Mouse (Mus musculus) layer of hippocampus, adult 2 months (tissue): ENCODE data around the gene Zbp1. TPM values are rescaled to one million over a fixed set of nuclear protein-coding genes. Genes with fewer than 3 reads are reported as not detected.

ENCODE experiments used
- DNase-seq, 2 experiments: peaks; one replicate each; pipeline ENCODE4 v3.0.0; 2022; ENCODE audit warnings: low spot score in 2 of 2
- H3K27ac ChIP-seq: fragments of 200-600 bp; 2 replicates; pipeline ENCODE4 v1.8.1; 2022
- H3K4me3 ChIP-seq: fragments of 200-600 bp; 2 replicates; pipeline ENCODE4 v1.8.1; 2022; ENCODE audit warnings: mild to moderate bottlenecking
- CTCF ChIP-seq: fragments of 200-600 bp; conservative IDR thresholded peaks from 2 replicates; pipeline ENCODE4 v1.8.1; 2022; ENCODE audit warnings: antibody characterized with exemption, mild to moderate bottlenecking, moderate library complexity
- total RNA-seq, 2 experiments: library from RNA; stranded (reverse); gene quantifications; 2 replicates each; pipeline ENCODE4 v1.2.3; 2021

Zbp1 gene
- total RNA-seq, 2 experiments from 2014 or later, result 0.28 TPM; not detected in 1

DNA sequence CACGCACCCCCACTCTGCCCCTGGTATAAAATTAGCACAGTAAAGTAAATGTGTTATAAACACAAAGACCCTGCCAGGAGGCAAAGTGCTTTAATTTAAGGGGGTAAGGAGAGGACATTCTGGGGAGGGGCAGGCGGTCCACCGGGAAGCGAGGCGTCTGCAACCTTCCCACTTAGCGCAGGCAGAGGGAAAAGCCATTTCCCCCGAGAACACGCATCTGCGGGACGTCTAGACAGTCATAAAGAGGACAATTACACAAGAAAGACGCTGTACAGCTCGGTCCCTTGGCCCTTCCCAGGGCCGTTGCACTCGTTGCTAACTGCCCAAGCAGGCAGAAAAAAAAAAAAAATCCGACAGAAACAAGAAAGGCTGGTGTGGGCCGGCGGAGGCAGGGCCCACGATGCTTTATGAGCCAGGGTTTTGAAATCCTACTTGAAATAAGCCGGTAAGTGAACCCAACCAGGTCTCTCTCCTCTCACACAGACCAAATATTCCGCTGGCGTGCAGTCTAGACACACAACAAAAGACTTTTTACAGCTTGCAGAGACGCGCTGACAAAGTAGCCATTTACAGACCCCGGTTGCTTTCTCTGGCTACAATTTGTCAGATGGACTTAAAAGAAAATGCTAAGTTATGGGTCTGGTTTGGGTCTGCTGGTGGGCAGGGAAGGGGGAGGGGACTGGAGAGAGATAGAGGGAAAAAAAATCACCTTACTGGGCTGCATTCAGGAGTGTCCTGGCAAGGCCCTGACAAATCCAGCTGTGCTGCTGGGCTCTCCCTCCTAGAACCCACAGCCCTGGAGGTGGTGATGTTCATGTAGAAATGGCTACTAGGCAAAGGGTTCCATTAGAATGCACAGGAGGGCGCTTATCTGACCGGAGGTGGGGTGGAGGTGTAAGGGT, 35.3 kb upstream of the Zbp1 start:
- no peak for DNase-seq
- no peak for TF ChIP-seq CTCF
- Histone ChIP-seq H3K27ac (no peak overlapping the region), H3K4me3 (no peak overlapping the region)

DNA sequence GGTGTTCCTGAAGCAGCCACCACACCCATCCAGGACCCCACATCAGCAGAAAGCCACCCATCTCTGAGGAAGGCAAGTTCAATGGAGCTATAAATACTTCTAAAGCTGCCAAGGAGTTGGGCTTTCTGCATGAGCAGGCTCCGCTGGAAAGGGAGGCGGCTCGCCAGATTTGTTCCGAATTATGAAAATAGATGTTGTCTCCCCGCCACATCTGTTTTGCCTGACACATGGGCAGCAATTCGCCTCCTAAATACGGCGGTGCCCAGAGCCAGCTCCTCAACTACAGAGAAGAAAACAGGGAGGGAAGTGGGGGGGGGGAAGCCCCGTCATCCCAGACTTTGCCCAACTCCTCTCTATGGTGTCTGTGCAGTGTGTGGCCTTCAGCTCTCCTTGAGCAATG, 33.0 kb upstream of the Zbp1 start:
- no peak overlapping the region for H3K4me3 ChIP-seq
- peak in 1 of 2 experiments; percentile 39 for DNase-seq
- no peak overlapping the region for H3K27ac ChIP-seq
- no peak for TF ChIP-seq CTCF

DNA sequence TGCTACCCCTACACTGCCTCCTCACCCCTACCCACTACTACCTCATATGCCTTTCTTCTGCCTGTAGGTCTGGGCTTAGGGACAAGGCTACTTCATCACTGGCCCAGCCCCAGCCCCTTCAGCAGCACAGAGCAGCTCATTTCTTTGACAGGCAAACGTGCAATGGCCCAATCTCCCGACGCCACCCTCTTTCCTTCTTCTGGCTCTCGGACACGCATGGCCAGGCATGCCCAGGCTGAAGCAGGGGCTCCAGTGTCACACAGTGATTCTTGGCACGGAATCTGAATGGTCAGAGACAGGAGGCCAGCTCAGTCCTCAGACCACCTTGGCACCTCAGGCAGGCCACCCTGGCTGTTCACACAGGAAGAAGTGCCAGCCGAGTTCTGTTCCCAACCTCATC, 32.4 kb upstream of the Zbp1 start:
- no peak for TF ChIP-seq CTCF
- Histone ChIP-seq H3K27ac (no peak overlapping the region), H3K4me3 (no peak overlapping the region)
- no peak for DNase-seq

DNA sequence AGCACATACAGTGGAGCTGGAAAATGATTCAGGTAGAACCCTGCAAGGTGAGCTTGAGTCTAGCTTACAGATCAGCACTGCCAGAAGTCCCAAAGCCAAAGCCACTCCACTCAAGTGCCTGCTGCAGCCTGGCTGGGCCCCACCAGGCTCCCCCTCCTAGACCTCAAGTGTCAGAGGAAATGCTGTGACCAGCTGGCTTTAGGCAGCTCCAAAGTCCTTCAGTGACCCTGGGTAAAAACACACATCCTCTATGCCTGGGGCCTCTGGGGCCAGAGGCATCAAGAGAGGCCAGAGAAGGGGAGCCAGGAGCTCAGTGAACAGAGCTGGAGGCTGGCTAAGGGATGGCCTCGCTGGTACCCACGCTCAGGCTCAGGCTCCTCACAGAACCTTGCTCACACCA, 31.7 kb upstream of the Zbp1 start:
- TF ChIP-seq CTCF, result no peak
- Histone ChIP-seq H3K27ac (no peak overlapping the region), H3K4me3 (no peak overlapping the region)
- no peak for DNase-seq

DNA sequence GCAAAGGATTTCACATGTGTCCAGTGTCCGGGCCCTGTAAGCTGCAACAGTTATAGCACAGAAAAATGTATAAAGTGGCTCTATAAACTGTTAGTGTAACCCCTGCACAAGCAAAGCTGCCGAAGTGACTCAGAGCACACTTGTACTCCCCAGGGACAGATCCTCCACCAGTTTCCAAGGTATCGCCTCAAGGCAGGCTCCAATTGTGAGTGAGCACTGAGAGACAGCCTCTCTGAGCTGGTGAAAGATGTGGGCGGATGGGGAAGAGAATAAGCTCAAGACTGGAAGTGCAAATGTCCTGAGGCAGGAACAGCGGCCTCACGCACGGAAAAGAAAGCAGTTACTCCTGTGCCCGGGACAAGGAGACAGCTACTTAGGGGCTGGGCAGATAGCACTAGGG, 31.2 kb upstream of the Zbp1 start:
- TF ChIP-seq CTCF, result no peak
- DNase-seq, result no peak
- Histone ChIP-seq H3K27ac (no peak overlapping the region), H3K4me3 (no peak overlapping the region)

DNA sequence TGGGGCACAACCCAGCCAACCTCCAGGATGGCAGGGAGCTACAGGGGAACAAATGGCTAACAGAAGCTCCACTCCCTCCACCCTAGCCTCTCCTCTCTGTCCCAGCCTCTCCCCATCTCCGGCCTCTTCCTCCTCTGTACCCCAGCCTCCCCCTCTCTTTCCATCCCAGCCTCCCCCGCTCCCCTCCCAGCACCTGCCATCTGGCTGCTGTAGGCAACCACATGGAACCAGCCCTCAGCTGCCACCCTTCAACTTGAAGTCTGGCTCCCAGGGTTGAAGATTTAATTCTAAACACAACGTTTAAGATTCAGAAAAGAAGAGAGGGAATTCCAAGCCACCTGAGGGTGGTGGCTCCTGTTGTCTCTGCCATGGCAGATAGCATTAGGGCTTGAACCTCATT, 30.7 kb upstream of the Zbp1 start:
- peak in 1 of 2 experiments; percentile 53 for DNase-seq
- no peak overlapping the region for H3K27ac ChIP-seq
- H3K4me3 ChIP-seq, result no peak overlapping the region
- no peak for TF ChIP-seq CTCF

DNA sequence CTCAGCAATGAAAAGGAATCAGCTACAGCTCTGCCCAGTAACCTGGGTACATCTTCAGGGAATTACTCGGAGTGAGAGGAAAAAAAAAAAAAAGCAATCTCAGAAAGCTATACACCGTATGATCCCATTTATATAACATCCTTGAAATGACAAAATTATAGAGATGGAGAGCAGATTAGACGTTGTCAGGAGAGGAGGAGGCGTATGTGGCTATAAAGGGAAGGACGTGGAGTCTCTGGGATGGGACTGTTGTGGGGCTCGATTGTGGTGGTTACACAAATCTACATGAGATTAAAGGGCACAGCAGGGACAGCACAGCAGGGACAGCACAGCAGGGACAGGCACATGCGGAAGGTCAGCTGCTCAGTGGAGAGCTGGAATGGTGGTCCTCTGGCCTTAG, 30.1 kb upstream of the Zbp1 start:
- H3K27ac ChIP-seq, result no peak overlapping the region
- no peak for TF ChIP-seq CTCF
- DNase-seq, result no peak

DNA sequence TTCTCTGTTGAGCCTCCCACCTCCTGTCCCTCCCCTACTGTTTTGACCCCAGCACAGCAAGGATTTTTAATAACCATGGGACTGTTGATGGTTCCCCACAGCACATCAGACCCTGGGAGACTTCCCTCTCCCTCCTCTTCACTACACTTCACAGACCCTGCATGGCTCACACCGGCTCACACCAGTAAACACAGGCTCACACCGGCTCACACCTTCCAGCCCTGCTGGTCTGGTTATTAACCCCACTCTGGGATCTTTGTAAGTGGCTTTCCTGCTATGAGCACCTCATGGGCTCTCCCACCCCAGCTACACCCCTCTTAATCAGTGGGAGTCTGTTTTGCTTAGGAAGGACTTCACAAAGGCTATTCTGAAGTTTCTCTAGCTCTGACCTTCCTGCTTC, 29.2 kb upstream of the Zbp1 start:
- TF ChIP-seq CTCF, result no peak
- H3K27ac ChIP-seq, result no peak overlapping the region
- DNase-seq, result no peak
- H3K4me3 ChIP-seq, result no peak overlapping the region

More for the DNA sequence above, 30.1 kb upstream of the Zbp1 start:
- H3K4me3 ChIP-seq, result no peak overlapping the region

DNA sequence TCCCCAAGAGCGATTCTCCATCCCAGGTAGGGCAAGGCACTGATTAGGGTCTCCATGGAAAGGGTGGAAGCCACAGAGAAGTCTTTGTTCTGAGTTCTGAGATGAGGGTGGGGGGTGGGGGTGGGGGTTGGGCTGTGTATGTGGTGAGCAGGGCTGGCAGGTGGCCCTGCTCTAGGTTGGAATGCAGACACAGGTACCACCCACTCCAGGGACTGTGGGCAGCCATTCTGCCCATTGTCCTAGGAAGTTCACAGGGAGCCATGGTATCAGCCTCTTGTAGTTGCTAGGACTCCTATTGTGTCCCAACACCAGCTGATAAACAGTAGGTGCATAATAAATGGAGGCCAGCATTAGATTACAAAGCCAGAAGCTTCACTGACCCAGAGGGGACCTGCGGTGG, 28.5 kb upstream of the Zbp1 start:
- DNase-seq, result no peak
- TF ChIP-seq CTCF, result no peak

DNA sequence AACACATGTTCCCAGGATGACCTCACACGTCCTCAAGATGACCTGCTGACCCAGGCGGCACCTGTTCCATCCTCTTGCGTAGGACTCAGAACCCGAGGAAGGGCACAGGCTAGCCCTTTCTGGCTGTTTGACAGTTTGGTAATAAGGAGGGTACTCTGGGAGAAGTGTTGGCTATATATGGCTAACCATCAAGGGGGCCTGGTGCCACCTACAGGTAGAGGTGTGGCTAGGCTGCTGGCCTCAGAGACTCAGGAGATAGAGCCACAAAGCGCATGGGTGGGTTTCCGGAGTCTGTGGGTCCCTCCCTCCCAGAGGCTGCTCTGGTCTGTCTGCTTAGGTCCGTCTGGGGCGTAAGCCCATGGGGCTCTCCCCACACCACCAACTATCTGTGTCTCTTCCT, 28.0 kb upstream of the Zbp1 start:
- H3K27ac ChIP-seq, result no peak overlapping the region
- H3K4me3 ChIP-seq, result no peak overlapping the region
- peak; percentile 24 for TF ChIP-seq CTCF
- DNase-seq, result no peak

More for the DNA sequence above, 28.5 kb upstream of the Zbp1 start:
- Histone ChIP-seq H3K27ac (no peak overlapping the region), H3K4me3 (no peak overlapping the region)

DNA sequence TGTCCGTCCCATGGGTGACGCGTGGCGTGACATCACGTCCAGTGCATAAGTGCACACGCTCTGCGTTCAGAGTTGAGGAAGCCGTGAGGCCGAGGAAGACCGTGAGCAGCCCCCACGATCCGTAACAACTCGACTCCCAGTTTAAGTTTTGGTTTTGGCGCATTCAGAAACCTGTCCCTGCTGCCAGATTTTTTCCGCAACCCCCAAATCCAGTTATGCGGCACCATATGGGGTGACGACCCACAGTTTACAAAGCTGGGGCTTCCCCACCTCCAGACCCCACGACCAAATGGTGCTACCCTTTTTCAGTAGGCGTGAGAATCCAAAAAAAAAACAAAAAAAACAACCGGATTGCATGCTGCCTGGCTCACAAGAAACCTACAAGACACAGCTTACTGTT, 26.5 kb upstream of the Zbp1 start:
- peak; percentile 61 for DNase-seq
- Histone ChIP-seq H3K27ac (no peak overlapping the region), H3K4me3 (peak overlapping the region; percentile 22; the same call in 1 of the 2 replicates)
- TF ChIP-seq CTCF, result no peak

DNA sequence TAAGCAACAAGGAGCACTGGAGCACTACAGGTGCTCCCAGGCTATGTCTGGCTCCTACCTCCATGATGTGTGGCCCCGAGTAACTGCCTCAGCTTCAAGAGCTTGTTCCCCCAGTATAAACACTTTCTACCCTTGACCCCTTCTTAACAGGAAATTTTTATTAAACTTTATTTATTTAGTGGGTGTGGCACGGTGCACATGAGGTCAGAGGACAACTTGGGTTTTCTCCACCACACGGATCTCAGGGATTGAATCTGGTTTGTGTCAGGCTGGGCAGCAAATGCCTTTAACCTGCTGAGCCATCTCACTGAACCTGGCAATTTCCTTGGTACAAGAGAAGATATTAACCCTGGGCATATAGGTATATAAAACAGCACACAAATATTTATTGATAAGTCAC, 25.4 kb upstream of the Zbp1 start:
- Histone ChIP-seq H3K27ac (no peak overlapping the region), H3K4me3 (no peak overlapping the region)
- TF ChIP-seq CTCF, result no peak
- DNase-seq, result no peak

DNA sequence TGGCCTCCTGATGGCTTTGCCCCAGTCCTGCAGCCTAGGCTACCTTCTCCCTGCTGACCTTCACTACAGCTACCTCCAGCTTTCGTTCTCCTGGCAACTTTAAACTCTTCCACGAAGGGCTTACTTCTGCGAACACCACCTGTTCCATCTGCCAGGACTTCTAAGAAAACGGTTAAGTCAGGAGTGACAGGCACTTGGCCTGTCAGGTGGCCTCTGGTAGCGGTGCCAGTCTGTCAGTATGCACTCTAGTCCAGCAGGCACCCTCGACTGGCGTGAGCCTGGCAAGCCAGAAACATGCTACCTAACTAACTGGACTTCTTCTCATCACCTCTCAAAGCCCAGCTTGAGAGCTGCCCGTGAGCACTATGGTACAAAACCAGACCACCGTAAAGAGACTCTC, 24.9 kb upstream of the Zbp1 start:
- H3K4me3 ChIP-seq, result no peak overlapping the region
- DNase-seq, result no peak
- TF ChIP-seq CTCF, result no peak
- H3K27ac ChIP-seq, result no peak overlapping the region

DNA sequence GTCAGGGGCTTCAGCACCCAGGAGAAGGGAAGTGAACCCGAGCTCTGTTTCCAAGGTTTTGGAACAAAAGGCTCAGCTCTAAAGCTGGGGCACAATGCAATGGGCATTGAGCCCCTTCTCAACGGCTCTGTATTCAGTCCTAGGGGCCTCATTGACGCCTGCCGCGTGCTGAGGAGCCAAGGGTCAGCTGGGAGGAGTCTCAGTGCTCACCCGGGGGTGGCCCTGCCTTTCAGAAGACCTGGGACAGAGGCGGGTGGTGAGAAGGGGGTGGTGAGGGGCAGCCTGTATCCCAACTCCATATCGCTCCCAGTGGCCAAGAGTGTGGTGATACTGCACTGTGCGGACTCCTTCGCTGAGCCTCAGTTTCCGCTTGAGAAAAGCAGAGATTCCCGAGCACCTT, 24.2 kb upstream of the Zbp1 start:
- H3K27ac ChIP-seq, result no peak overlapping the region

More for the DNA sequence above, 24.2 kb upstream of the Zbp1 start:
- no peak overlapping the region for H3K4me3 ChIP-seq
- DNase-seq, result no peak
- no peak for TF ChIP-seq CTCF
